Mouse (Mus musculus): ENCODE measurements at regions not wholly inside any gene's neighbourhood (a gene's known extent, or its start where the extent isn't known, plus 50 kb on each side); places are given as distances from the start of the nearest gene placed in this dataset.

DNA sequence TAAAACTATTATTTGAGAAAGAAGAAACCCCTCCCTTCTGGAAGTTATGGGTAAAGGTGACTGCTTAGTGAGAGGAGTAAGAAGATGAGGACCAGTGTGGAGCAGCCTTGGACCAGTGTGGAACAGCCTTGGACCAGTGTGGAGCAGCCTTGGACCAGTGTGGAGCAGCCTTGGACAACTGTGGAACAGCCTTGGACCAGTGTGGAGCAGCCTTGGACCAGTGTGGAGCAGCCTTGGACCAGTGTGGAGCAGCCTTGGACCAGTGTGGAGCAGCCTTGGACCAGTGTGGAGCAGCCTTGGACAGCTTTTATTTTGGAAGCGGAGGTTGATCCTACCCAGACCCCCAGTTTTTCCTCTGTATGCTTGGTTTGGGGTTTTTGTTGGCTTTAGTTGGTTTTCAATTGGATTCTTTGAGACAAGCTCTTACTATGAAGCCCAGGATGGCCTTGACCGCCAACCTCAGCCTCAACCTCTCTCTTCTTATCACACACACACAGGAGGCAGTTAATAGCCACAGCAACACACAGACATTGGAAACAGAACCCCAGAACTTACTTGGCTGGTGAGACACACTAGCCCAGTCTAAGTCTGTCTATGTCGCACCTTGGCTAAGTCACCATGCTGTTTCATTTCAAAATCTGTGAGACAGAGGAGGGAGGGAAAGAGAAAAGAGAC, 364.7 kb upstream of the Gm10131 start:
- TF ChIP-seq CTCF (conservative IDR thresholded peaks at IDR 0.05; ENCODE audit: low read length) (no peak), POU5F1 (IDR thresholded peaks at IDR 0.05; ENCODE audit: borderline replicate concordance, low read length) (no peak), NANOG (IDR thresholded peaks at IDR 0.05; ENCODE audit: borderline replicate concordance, low read length) (no peak)

Measured in E14TG2a.4 (cell line).